Mouse (Mus musculus) hindbrain, embryonic 11.5 days (tissue): ENCODE data around the gene Kmt2c. TPM values are rescaled to one million over a fixed set of nuclear protein-coding genes. Genes with fewer than 3 reads are reported as not detected.
"Not testable (repeated sequence)": the region's sequence is repeated elsewhere in the genome, so short reads cannot be mapped to it uniquely, and the experiment has no call there.

ENCODE experiments used
- ATAC-seq: fragments of 200-750 bp; cut with Nextera tagmentation; 2 replicates; pipeline ENCODE4 v1.8.0; 2017; ENCODE audit warnings: mild to moderate bottlenecking, moderate TSS enrichment, moderate library complexity; ENCODE audit not compliant: low FRiP score
- DNase-seq: peaks from one replicate; pipeline ENCODE4 v3.0.0-alpha.2; 2015; ENCODE audit warnings: low spot score
- H3K27ac ChIP-seq: fragments of 300-500 bp; sonication (generic); 2 replicates; pipeline ENCODE4 v1.5.1; 2014; ENCODE audit warnings: mild to moderate bottlenecking, low read depth, low read length
- H3K27me3 ChIP-seq: fragments of 300-500 bp; sonication (generic); 2 replicates; pipeline ENCODE4 v1.6.1; 2014; ENCODE audit warnings: mild to moderate bottlenecking, low read length, moderate library complexity, mixed read lengths; ENCODE audit not compliant: control insufficient read depth, insufficient read depth
- H3K36me3 ChIP-seq: fragments of 300-500 bp; sonication (generic); 2 replicates; pipeline ENCODE4 v1.6.1; 2014; ENCODE audit warnings: mild to moderate bottlenecking, low read length, moderate library complexity, mixed read lengths; ENCODE audit not compliant: control insufficient read depth, insufficient read depth
- H3K4me1 ChIP-seq: fragments of 300-500 bp; sonication (generic); replicated peaks from 2 replicates; pipeline ENCODE4 v1.6.1; 2014; ENCODE audit warnings: low read length, mixed read lengths; ENCODE audit not compliant: control insufficient read depth, insufficient read depth
- H3K4me2 ChIP-seq: fragments of 300-500 bp; sonication (generic); replicated peaks from 2 replicates; pipeline ENCODE4 v1.6.1; 2014; ENCODE audit warnings: mild to moderate bottlenecking, low read depth, low read length
- H3K4me3 ChIP-seq: fragments of 300-500 bp; sonication (generic); 2 replicates; pipeline ENCODE4 v1.5.1; 2014; ENCODE audit warnings: low read depth, low read length
- H3K9ac ChIP-seq: fragments of 300-500 bp; sonication (generic); 2 replicates; pipeline ENCODE4 v1.6.1; 2014; ENCODE audit warnings: low read depth, low read length
- H3K9me3 ChIP-seq: fragments of 300-500 bp; sonication (generic); 2 replicates; pipeline ENCODE4 v1.6.1; 2016; ENCODE audit warnings: low read length; ENCODE audit not compliant: control insufficient read depth
- WGBS: fragments of 180-500 bp; shearing (Covaris S2); extraction: QIAGEN DNeasy Blood & Tissue Kit; methylation state at CpG from one replicate; pipeline ENCODE4 v1.1.7; 2014; 5-methylcytosine and 5-hydroxymethylcytosine counted together
- polyA plus RNA-seq: library from polyadenylated mRNA; unstranded; fragments of >200 nt; fragmentation: Nextera tagmentation; extraction: Ambion mirVana; gene quantifications from 2 replicates; pipeline ENCODE4 v1.2.1, GENCODE M21; 2014

Kmt2c gene
- polyA plus RNA-seq, 1 experiment from 2014 or later = 31.6 TPM

DNA sequence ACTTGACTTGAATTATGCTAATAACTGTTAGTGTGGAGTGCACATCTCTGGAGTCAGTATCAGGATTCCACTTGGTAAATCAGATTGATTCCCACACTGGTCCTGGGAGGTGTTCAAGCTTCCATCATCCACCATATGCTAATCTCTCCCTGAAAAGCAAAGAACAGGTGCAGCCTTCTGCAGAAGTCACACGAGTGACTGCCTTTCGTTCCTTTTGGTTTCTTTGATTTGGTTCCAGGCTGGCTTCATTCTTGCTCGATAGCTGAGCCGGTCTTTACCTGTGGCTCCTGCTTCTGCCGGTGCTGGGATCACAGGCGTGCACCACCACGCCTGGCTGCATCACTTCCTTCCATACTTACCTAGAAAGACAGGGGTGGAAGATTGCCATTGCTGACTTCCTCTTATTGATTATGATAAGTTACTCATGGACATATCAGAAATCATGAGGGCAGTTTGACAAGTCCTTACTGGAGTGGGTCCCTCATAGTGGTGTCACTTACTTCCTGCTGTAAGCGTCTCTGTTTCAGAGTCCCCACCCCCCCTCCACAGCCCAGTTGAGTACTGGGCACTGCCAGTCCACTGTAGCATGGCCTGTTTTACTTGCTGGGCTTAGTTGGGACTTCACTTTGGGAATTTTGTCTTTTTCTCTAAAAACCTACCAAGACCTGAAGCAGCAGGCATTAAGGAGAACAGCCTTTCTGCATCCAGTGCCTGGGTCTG lies 245.6 kb downstream of the Kmt2c start:
- no peaks in the 10 kb centered on the region for H3K4me1 ChIP-seq
- H3K36me3 ChIP-seq = no peaks in the 10 kb centered on the region
- ATAC-seq (no peak), DNase-seq (no peak)
- H3K27me3 ChIP-seq = no peaks in the 10 kb centered on the region
- no peaks in the 10 kb centered on the region for H3K9me3 ChIP-seq
- 94% methylated on average over 8 of the region's 8 CpGs for WGBS
- no peak overlapping the region for H3K9ac ChIP-seq
- H3K27ac ChIP-seq = no peak overlapping the region
- no peak overlapping the region for H3K4me3 ChIP-seq
- H3K4me2 ChIP-seq = no peak overlapping the region

DNA sequence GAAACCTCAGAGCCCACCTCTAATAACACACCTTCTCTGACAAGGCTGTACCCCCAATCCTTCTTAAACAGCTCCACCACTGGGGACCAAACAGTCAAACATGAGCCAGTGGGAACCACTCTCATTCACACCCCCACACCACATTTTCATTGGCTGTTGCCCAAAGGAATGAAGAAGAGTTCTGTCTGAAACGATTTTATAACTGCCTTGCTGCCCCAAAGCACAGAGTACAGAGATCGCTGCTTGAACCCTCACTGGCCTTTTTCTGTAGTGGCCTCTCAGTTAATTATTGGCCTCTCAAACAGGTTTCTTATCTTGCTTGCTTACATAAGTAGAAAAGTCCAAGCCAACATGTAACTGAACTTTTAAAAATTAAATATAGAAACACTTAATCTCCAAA lies 246.2 kb downstream of the Kmt2c start:
- H3K36me3 ChIP-seq = no peaks in the 10 kb centered on the region
- ATAC-seq = no peak
- H3K4me3 ChIP-seq = no peak overlapping the region
- no peak overlapping the region for H3K4me2 ChIP-seq
- no peaks in the 10 kb centered on the region for H3K4me1 ChIP-seq
- WGBS = 86% methylated on average over 2 of the region's 2 CpGs
- H3K9me3 ChIP-seq = no peaks in the 10 kb centered on the region
- H3K27me3 ChIP-seq = no peaks in the 10 kb centered on the region
- no peak for DNase-seq
- H3K27ac ChIP-seq = no peak overlapping the region
- no peak overlapping the region for H3K9ac ChIP-seq

DNA sequence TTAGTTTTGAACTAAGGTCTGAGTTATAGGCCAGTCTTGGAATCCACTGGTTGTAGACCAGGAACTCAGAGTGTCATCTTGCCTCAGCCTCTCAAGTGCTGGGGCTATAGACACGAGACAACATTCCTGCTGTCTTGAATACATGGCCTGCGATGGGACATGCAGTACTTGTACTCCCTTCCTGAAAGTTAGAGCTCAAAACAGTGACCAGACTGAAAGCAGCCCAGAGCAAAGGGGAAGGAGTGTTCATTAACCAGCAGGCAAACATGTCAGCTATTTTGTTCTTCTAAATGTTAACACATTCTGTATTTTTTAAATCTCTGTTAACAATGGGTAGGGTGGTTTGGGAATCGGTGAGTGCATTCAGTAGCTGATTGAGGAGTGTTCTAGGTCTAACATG lies 251.5 kb downstream of the Kmt2c start:
- ATAC-seq (no peak), DNase-seq (no peak)
- Histone ChIP-seq H3K27me3 (no peaks in the 10 kb centered on the region), H3K9me3 (no peaks in the 10 kb centered on the region), H3K9ac (no peak overlapping the region), H3K4me2 (no peak overlapping the region), H3K36me3 (no peaks in the 10 kb centered on the region), H3K4me1 (no peaks in the 10 kb centered on the region), H3K27ac (no peak overlapping the region), H3K4me3 (no peak overlapping the region)
- WGBS = 75% methylated on average over 3 of the region's 3 CpGs

DNA sequence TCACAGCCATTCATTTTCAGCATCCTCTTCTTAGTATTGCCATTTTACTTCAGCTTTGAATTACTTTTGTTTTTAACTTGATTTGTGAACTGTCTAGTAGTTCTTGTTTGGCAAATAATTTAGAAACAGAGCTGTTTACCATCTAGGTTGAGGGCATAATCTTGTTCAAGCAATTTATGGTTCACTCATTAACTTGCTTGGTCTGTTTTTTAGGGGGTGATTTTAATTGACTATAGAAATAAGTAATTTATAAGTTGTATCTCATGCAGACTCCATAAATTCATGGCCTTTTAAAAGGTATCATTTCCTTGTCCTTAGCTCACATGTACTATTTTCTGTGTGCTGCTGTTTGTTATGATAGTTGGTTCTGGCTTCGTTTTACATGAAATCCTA lies 252.1 kb downstream of the Kmt2c start:
- 84% methylated on average over 1 of the region's 1 CpGs for WGBS
- Histone ChIP-seq H3K36me3 (no peaks in the 10 kb centered on the region), H3K4me1 (no peaks in the 10 kb centered on the region), H3K4me3 (no peak overlapping the region), H3K4me2 (no peak overlapping the region), H3K9ac (no peak overlapping the region), H3K27me3 (no peaks in the 10 kb centered on the region), H3K27ac (no peak overlapping the region), H3K9me3 (no peaks in the 10 kb centered on the region)
- ATAC-seq = no peak
- DNase-seq = no peak

DNA sequence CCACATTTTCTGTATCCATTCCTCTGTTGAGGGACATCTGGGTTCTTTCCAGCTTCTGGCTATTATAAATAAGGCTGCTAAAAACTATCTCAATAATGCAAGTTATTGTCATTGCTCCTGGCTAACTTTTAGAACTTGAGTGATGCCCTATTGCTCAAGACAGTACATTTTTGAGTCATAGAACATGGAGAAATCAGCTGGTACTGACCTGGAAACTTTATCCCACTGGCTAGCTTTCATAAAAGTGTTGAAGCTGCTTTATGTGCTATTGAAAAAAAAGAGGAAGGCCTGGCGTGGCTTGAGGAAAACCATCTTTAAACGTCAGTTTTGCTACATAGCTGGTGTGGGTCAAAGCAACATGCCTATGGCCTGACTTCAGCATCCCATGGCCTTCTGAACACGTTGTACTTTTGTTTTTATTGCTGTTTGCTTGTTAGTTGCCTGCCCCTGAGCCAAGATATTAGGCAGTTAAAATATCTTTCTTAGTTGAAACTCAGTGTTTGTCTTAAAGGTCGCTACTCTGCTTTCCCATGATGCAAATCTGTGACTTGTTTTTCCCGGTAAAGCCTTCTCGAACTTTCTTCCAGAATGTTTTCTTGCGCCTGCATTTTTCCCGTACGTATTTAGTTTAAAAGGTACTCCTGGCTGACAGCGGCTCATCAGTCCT lies 252.6 kb downstream of the Kmt2c start:
- H3K9ac ChIP-seq = no peak overlapping the region
- DNase-seq = no peak
- H3K27me3 ChIP-seq = no peaks in the 10 kb centered on the region
- no peak overlapping the region for H3K27ac ChIP-seq
- H3K4me3 ChIP-seq = no peak overlapping the region
- WGBS = 90% methylated on average over 10 of the region's 10 CpGs
- H3K4me2 ChIP-seq = no peak overlapping the region
- no peaks in the 10 kb centered on the region for H3K9me3 ChIP-seq
- H3K4me1 ChIP-seq = no peaks in the 10 kb centered on the region
- no peak for ATAC-seq
- H3K36me3 ChIP-seq = no peaks in the 10 kb centered on the region

DNA sequence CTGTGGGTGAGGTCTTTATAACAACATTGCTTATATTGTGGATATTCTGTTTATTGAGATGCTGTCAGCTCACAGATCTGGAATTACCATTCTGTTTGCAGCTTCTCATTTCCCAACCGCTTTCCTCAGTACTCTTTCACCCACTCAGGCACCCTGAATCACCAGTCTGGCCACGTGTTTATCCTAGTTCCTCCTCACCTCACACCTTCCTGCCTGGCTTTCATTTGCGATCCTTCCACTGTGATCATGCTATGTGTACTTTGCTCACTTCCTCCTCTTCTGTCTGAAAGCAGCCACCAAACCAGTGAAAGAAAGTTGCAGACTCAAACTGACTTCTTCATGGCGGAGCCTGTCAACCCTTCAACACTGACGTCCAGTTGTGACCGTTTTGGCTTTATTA lies 255.5 kb downstream of the Kmt2c start:
- Histone ChIP-seq H3K4me2 (no peak overlapping the region), H3K9me3 (no peaks in the 10 kb centered on the region), H3K4me1 (no peaks in the 10 kb centered on the region), H3K27me3 (no peaks in the 10 kb centered on the region), H3K36me3 (no peaks in the 10 kb centered on the region), H3K27ac (no peak overlapping the region), H3K4me3 (no peak overlapping the region), H3K9ac (no peak overlapping the region)
- ATAC-seq (no peak), DNase-seq (no peak)
- WGBS = 93% methylated on average over 6 of the region's 6 CpGs

DNA sequence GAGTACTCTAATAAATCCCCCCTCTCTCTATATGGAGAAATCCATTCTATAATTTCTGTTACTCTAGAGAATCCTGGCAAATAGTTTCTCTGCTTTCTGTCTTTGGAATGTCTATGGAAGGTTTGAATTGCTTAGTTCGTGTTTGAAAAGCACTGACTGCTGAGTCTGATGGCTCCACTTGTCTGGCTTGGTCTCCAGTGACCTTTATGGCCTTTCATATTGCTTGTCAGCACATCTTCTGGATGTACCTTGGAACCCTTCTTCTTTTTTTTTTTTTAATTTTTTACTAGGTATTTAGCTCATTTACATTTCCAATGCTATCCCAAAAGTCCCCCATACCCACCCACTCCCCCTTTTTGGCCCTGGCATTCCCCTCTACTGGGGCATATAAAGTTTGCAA lies 274.2 kb downstream of the Kmt2c start:
- not testable (repeated sequence) for ATAC-seq
- 100% methylated on average over 1 of the region's 1 CpGs for WGBS

DNA sequence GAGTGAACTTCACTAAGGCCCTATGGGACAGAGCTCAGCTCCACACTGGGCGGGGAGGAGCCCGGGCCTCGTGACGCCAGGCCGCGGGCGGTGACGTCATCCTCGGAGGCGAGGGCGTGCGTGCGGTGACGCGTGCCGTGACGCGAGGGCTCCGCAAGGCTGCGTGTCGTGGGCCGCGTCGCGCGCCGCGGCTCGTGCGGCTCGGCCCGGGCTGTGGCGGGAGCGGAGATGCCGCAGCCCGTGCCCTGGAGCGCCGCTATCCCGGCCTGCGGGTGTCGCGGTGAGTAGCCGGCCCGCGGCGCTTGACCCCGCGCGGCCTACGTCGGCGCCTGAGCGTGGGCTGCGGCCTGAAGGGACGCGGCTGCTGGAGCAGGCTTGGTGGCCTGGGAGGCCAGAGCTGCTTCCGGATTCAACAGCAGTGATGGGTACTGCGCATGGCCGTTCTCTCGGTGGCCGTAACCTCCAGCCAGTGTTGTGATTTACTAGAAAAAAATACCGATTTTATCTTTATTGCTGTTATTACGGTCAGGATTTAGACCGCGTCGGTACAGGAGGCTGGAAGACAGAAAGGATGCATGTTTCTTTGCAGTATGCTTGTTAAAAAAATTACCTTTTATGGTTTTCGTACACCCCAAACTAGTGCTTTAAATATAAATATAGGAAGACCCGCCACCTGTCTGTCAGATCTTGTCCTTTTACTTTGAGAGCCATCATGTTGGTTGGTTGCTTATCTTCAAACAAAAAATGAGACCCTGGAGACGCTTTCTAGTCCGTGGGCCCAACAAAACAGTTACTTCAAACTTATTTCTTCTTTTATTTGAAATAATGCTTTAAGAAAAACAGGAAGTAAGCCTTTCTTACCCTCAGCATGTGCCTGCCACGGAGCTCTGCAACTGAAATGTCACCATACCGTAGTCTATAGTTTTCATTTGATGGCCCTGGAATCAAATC lies 275.6 kb downstream of the Kmt2c start, which contains the start of gene E130116L18Rik:
TSS of gene E130116L18Rik (minus strand) at position 402 of the 951 bp plus-strand sequence.
- H3K9ac ChIP-seq = peak within 1 kb of the TSS; percentile 74
- no peaks in the 10 kb centered on the region for H3K27me3 ChIP-seq
- ATAC-seq (peak; percentile 97), DNase-seq (peak; percentile 93)
- H3K4me2 ChIP-seq = peak within 1 kb of the TSS; percentile 55
- peak within 1 kb of the TSS; percentile 60 for H3K4me3 ChIP-seq
- 7% methylated on average over 60 of the region's 72 CpGs for WGBS
- H3K27ac ChIP-seq = peak within 1 kb of the TSS; percentile 69; the same call in 1 of the 2 replicates
- no peaks in the 10 kb centered on the region for H3K4me1 ChIP-seq
- no peaks in the 10 kb centered on the region for H3K9me3 ChIP-seq
- no peaks in the 10 kb centered on the region for H3K36me3 ChIP-seq

More for the DNA sequence above, 274.2 kb downstream of the Kmt2c start:
- not testable (repeated sequence) for H3K4me2 ChIP-seq, DNase-seq, H3K4me1 ChIP-seq, H3K36me3 ChIP-seq, H3K9me3 ChIP-seq, H3K9ac ChIP-seq, H3K4me3 ChIP-seq, H3K27ac ChIP-seq, H3K27me3 ChIP-seq
